Mouse (Mus musculus): ENCODE data around the gene Gabarapl2.

DNA sequence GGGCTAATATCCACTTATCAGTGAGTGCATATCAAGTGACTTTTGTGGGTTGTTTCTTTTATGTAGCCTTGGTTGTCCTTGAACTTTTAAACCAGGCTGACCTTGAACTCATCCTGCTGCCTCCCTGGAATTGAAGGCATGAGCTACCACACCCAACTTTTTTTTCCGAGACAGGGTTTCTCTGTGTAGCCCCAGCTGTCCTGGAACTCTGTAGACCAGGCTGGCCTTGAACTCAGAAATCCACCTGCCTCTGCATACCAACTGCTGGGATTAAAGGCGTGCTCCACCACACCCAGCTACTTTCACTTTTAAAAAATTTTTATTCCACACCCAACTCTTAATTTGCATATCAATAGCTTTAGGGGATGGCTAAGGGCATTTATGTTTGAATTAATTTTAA, 3.0 kb downstream of the Gabarapl2 start:
- TF ChIP-seq CTCF (IDR thresholded peaks at IDR 0.05; ENCODE audit: extremely low read depth, insufficient read depth, insufficient read length, insufficient replicate concordance) (no peak), POLR2A (IDR thresholded peaks at IDR 0.05; ENCODE audit: low read depth, low read length) (no peak)
